17 mouse cellular contexts compared by ENCODE assay signal in the genomic region with DNA sequence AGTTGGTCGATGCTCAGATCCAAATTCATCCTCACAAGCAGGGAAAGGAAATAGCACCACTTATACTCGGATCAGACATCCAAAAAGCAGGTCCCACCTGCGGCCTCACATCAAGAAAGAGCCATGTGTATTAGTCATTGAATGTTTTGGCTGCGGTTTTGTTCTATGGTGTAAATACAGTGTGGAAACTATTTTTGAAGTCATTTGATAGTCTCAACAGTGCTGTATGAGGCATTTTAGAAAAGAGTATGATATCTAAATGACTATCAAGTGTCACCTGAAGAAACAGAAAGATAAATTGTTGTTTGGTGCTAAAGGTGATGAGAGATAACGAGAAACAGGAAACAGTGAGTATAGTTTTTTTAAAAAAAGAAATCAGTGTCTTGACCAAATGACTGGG.
"Had no signal": no experiment of that assay in that cellular context is flagged by ENCODE, and none has a peak within 500 bp of the region (broad histone marks: within the 10 kb centered on the region; RNA-seq: fewer than 3 reads in every experiment).

No protein-coding gene starts in this region.

- DNase-seq: left cerebral cortex, postnatal 4 days; liver; liver, embryonic 13.5 days; liver, postnatal 0 days; lung, adult 18-20 months; lung, adult 2 months; lung, embryonic 14.5 days; lung, postnatal 10 days; lung, postnatal 14 days; lung, postnatal 36 days; lung, postnatal 4 days; midbrain, embryonic 14.5 days had no signal

- ATAC-seq: liver, embryonic 12.5 days; liver, postnatal 0 days; lung, postnatal 0 days; midbrain, embryonic 13.5 days; midbrain, embryonic 15.5 days; midbrain, embryonic 16.5 days had no signal
